Mouse (Mus musculus) activated CD4-positive, CD25-positive, alpha-beta regulatory T cell, adult 4 months (primary cell): Measurements from ENCODE around the gene Ndufa8. TPM values are rescaled to one million over a fixed set of nuclear protein-coding genes. Genes with fewer than 3 reads are reported as not detected.

Experiments used
- ATAC-seq: one replicate; pipeline ENCODE4 v1.8.0; 2017
- polyA plus RNA-seq, 2 experiments: library from polyadenylated mRNA; unstranded; fragments of 100-300 nt; shearing (Covaris generic); gene quantifications; one replicate each; pipeline ENCODE4 v1.2.1; 2017

The Ndufa8 gene
- polyA plus RNA-seq, 2 experiments from 2014 or later = 194 to 234 TPM

GRCm38 (mm10) chr2:36040872-36041271, 8.3 kb downstream of the Ndufa8 start:
- ATAC-seq = no peak

GRCm38 (mm10) chr2:36039297-36039985, 9.8 kb downstream of the Ndufa8 start:
- ATAC-seq = no peak

GRCm38 (mm10) chr2:36035413-36036081, 13.7 kb downstream of the Ndufa8 start:
- no peak for ATAC-seq

GRCm38 (mm10) chr2:36034898-36035297, 14.3 kb downstream of the Ndufa8 start:
- no peak for ATAC-seq

GRCm38 (mm10) chr2:36033966-36034365, 15.2 kb downstream of the Ndufa8 start:
- ATAC-seq = no peak

GRCm38 (mm10) chr2:36032884-36033283, 16.3 kb downstream of the Ndufa8 start:
- no peak for ATAC-seq

GRCm38 (mm10) chr2:36023291-36023690, 25.9 kb downstream of the Ndufa8 start:
- ATAC-seq = no peak

GRCm38 (mm10) chr2:36021385-36022159, 27.6 kb downstream of the Ndufa8 start:
- ATAC-seq = no peak

- no peak for ATAC-seq
Measured at GRCm38 (mm10) chr2:36013010-36013409, 36.2 kb downstream of the Ndufa8 start.

GRCm38 (mm10) chr2:36011331-36011825, 37.8 kb downstream of the Ndufa8 start:
- no peak for ATAC-seq

- ATAC-seq = no peak
Measured at GRCm38 (mm10) chr2:36010579-36010978, 38.6 kb downstream of the Ndufa8 start.

- peak; percentile 40 for ATAC-seq
Measured at GRCm38 (mm10) chr2:36009386-36009785, 39.8 kb downstream of the Ndufa8 start.

GRCm38 (mm10) chr2:36008071-36008470, 41.1 kb downstream of the Ndufa8 start:
- no peak for ATAC-seq

GRCm38 (mm10) chr2:36002188-36002587, 47.0 kb downstream of the Ndufa8 start:
- no peak for ATAC-seq

- no peak for ATAC-seq
Measured at GRCm38 (mm10) chr2:36000390-36000789, 48.8 kb downstream of the Ndufa8 start.

GRCm38 (mm10) chr2:35999212-35999611, 50.0 kb downstream of the Ndufa8 start:
- ATAC-seq = no peak

- no peak for ATAC-seq
Measured at GRCm38 (mm10) chr2:35998416-35998815, 50.8 kb downstream of the Ndufa8 start.

- no peak for ATAC-seq
Measured at GRCm38 (mm10) chr2:35996753-35997152, 52.5 kb downstream of the Ndufa8 start.

- no peak for ATAC-seq
Measured at GRCm38 (mm10) chr2:35994303-35994702, 54.9 kb downstream of the Ndufa8 start.

GRCm38 (mm10) chr2:35993481-35993880, 55.7 kb downstream of the Ndufa8 start:
- no peak for ATAC-seq

- ATAC-seq = no peak
Measured at GRCm38 (mm10) chr2:35992259-35992658, 56.9 kb downstream of the Ndufa8 start.
